Mouse (Mus musculus) kidney, postnatal 14 days (tissue): ENCODE measurements around the gene Bnip2.

Experiments
- DNase-seq: peaks from one replicate; pipeline ENCODE4 v3.0.0; 2022; ENCODE audit warnings: mixed read lengths

Bnip2 gene

GRCm38 (mm10) chr9:70048751-70049415 lies 59.6 kb downstream of the Bnip2 start:
- DNase-seq, result peak; percentile 24

- DNase-seq, result no peak
These were observed 60.1 kb downstream of the Bnip2 start for GRCm38 (mm10) chr9:70049416-70049783.

GRCm38 (mm10) chr9:70049839-70050238 lies 60.6 kb downstream of the Bnip2 start:
- DNase-seq, result no peak

GRCm38 (mm10) chr9:70052730-70053129 lies 63.5 kb downstream of the Bnip2 start:
- peak; percentile 12 for DNase-seq

- no peak for DNase-seq
These were observed 64.1 kb downstream of the Bnip2 start for GRCm38 (mm10) chr9:70053411-70053810.
